In genomic region chr4:61822541-61822940, GRCm38 (mm10) we compare ENCODE assay signal across 43 mouse cellular contexts. TPM values are rescaled to one million over a fixed set of nuclear protein-coding genes. Genes with fewer than 3 reads are reported as not detected.
"Had no signal": no experiment of that assay in that cellular context is flagged by ENCODE, and none has a peak within 500 bp of the region (broad histone marks: within the 10 kb centered on the region; RNA-seq: fewer than 3 reads in every experiment).

No protein-coding gene starts in this region.

RNA-seq across cellular contexts. Expression of gene Mup5, which starts 12.5 kb away (rescaled TPM):
- total RNA-seq: heart, adult 2 months; heart, adult 8-10 months; heart, postnatal 10 days; heart, postnatal 14 days; heart, postnatal 25 days; heart, postnatal 36 days; heart, postnatal 4 days; hematopoietic stem cell, adult 5-6 weeks; hindbrain, postnatal 0 days; layer of hippocampus, adult 18-20 months; layer of hippocampus, adult 2 months; layer of hippocampus, adult 8-10 months; layer of hippocampus, postnatal 10 days; layer of hippocampus, postnatal 14 days; layer of hippocampus, postnatal 25 days; layer of hippocampus, postnatal 36 days; left cerebral cortex, adult 18-20 months had no signal
- polyA plus RNA-seq: heart, adult 2 months; heart, embryonic 10.5 days; heart, embryonic 11.5 days; heart, embryonic 12.5 days; heart, embryonic 13.5 days; heart, embryonic 14.5 days; heart, embryonic 15.5 days; heart, embryonic 16.5 days; heart, postnatal 0 days; hindbrain, embryonic 10.5 days; hindbrain, embryonic 11.5 days; hindbrain, embryonic 12.5 days; hindbrain, embryonic 13.5 days; hindbrain, embryonic 14.5 days; hindbrain, embryonic 15.5 days; hindbrain, embryonic 16.5 days; hindbrain, postnatal 0 days; inflammation-experienced regulatory T-cells, adult 6 months; intestine, embryonic 14.5 days; intestine, embryonic 15.5 days; intestine, embryonic 16.5 days; intestine, postnatal 0 days; kidney, embryonic 14.5 days; kidney, embryonic 15.5 days; kidney, embryonic 16.5 days; kidney, postnatal 0 days; large intestine, adult 2 months had no signal

RNA-seq across cellular contexts. Expression of gene Mup19, which starts 40.5 kb away (rescaled TPM):
- total RNA-seq: heart, adult 2 months; heart, adult 8-10 months; heart, postnatal 10 days; heart, postnatal 14 days; heart, postnatal 25 days; heart, postnatal 36 days; heart, postnatal 4 days; hematopoietic stem cell, adult 5-6 weeks; hindbrain, postnatal 0 days; layer of hippocampus, adult 18-20 months; layer of hippocampus, adult 2 months; layer of hippocampus, adult 8-10 months; layer of hippocampus, postnatal 10 days; layer of hippocampus, postnatal 14 days; layer of hippocampus, postnatal 25 days; layer of hippocampus, postnatal 36 days; left cerebral cortex, adult 18-20 months; left cerebral cortex, adult 2 months had no signal
- polyA plus RNA-seq: heart, adult 2 months; heart, embryonic 10.5 days; heart, embryonic 11.5 days; heart, embryonic 12.5 days; heart, embryonic 13.5 days; heart, embryonic 14.5 days; heart, embryonic 15.5 days; heart, embryonic 16.5 days; heart, postnatal 0 days; hindbrain, embryonic 10.5 days; hindbrain, embryonic 11.5 days; hindbrain, embryonic 12.5 days; hindbrain, embryonic 13.5 days; hindbrain, embryonic 14.5 days; hindbrain, embryonic 15.5 days; hindbrain, embryonic 16.5 days; hindbrain, postnatal 0 days; inflammation-experienced regulatory T-cells, adult 6 months; intestine, embryonic 14.5 days; intestine, embryonic 15.5 days; intestine, embryonic 16.5 days; intestine, postnatal 0 days; kidney, embryonic 14.5 days; kidney, embryonic 15.5 days; kidney, embryonic 16.5 days; kidney, postnatal 0 days; large intestine, adult 2 months had no signal
